Mouse (Mus musculus) liver, postnatal 0 days (tissue): Measurements from ENCODE around the gene Morc2a.

ENCODE experiments used
- CTCF ChIP-seq: sonication (generic); IDR thresholded peaks from 2 replicates; pipeline ENCODE4 v1.5.1; 2016; ENCODE audit warnings: antibody characterized with exemption, low read depth
- EP300 ChIP-seq: IDR thresholded peaks from 2 replicates; pipeline ENCODE4 v1.6.1; 2016; ENCODE audit warnings: antibody characterized with exemption, low read depth, mild to moderate bottlenecking

DNA sequence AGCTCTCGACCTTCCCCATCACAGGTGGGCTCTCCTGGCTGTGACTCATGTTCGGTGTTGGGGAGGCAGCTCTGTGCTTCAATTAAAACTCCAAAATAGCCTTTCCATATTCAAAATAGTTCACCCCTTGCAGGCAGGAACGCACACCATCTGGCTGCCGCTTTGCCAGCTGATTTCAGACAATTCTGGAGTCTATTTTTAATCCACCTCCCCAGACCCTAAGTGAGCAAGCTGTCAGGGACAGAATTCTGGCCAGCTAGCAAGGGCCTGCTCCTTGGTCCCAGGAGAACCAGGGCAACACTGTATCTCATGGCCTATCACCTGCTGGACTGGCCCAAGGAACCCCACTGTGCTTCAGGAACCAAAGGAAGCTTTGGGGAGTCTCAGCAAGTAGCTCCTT is 74.9 kb downstream of the Morc2a start:
- TF ChIP-seq CTCF (no peak), EP300 (no peak)
